Mouse (Mus musculus) embryonic fibroblast, embryonic 13.5 days (primary cell): ENCODE results near the gene Slc35b1.

Source experiments
- CTCF ChIP-seq: IDR thresholded peaks from 2 replicates; pipeline ENCODE4 v1.5.1; 2011; ENCODE audit warnings: mild to moderate bottlenecking, control low read depth, low read length, moderate library complexity, borderline replicate concordance; ENCODE audit not compliant: insufficient read depth
- POLR2A ChIP-seq: IDR thresholded peaks from 2 replicates; pipeline ENCODE4 v1.6.1; 2011; ENCODE audit warnings: low read depth, mild to moderate bottlenecking, control low read depth, low read length, moderate library complexity

DNA sequence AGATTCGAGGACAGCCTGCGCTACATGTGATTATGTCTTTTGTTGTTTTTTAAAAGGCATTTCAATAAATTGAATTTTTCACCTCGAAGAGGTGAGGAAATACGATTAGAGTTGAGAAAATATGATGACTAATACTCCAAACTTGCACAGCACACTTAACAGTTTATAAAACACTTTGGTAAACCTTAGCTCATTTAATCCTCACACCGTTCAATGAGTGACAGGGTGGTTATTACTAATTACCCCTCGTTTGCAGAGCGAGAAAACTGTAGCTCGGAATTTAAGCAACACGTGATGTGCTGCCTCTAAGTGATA, 531 bp upstream of the Slc35b1 start:
- TF ChIP-seq CTCF (no peak), POLR2A (no peak)
